Mouse (Mus musculus): Measurements from ENCODE around the gene Borcs5. TPM values are rescaled to one million over a fixed set of nuclear protein-coding genes. Genes with fewer than 3 reads are reported as not detected.

The Borcs5 gene
- 15.2 and 16.3 TPM in 2 replicates for polyA plus RNA-seq (2012; rRNA removed; ENCODE audit: low replicate concordance)

GRCm38 (mm10) chr6:134639210-134639609 lies at the start of gene Borcs5:
Gene Borcs5, plus strand, starts transcription at chr6:134639510.

GRCm38 (mm10) chr6:134631947-134632687 lies 7.2 kb upstream of the Borcs5 start, which contains the start of gene Mansc1:
Gene Mansc1, minus strand, starts transcription at chr6:134632488.

Other genes starting within 250 kb of the Borcs5 start
- 1.4 TPM in 1 of 2 replicates, not detected in the other for gene Bcl2l14, start 243.2 kb upstream of the Borcs5 start, polyA plus RNA-seq (2012; rRNA removed; ENCODE audit: low replicate concordance)
- gene Lrp6, start 72.5 kb upstream of the Borcs5 start, polyA plus RNA-seq (2012; rRNA removed; ENCODE audit: low replicate concordance), result 31.3 and 36.1 TPM in 2 replicates
- gene Mansc1, start 7.0 kb upstream of the Borcs5 start, polyA plus RNA-seq (2012; rRNA removed; ENCODE audit: low replicate concordance), result 7.6 and 11.6 TPM in 2 replicates
- 10.2 and 20.2 TPM in 2 replicates for gene Dusp16, start 153.1 kb downstream of the Borcs5 start, polyA plus RNA-seq (2012; rRNA removed; ENCODE audit: low replicate concordance)
- 13.8 and 21.6 TPM in 2 replicates for gene Crebl2, start 190.6 kb downstream of the Borcs5 start, polyA plus RNA-seq (2012; rRNA removed; ENCODE audit: low replicate concordance)